Mouse (Mus musculus): ENCODE measurements around the gene Krt78. TPM values are rescaled to one million over a fixed set of nuclear protein-coding genes. Genes with fewer than 3 reads are reported as not detected.
A peak's percentile ranks its signal among the peaks of the same experiment; 100 is the strongest.

The Krt78 gene
- total RNA-seq, 2 experiments from 2014 or later, result not detected

DNA sequence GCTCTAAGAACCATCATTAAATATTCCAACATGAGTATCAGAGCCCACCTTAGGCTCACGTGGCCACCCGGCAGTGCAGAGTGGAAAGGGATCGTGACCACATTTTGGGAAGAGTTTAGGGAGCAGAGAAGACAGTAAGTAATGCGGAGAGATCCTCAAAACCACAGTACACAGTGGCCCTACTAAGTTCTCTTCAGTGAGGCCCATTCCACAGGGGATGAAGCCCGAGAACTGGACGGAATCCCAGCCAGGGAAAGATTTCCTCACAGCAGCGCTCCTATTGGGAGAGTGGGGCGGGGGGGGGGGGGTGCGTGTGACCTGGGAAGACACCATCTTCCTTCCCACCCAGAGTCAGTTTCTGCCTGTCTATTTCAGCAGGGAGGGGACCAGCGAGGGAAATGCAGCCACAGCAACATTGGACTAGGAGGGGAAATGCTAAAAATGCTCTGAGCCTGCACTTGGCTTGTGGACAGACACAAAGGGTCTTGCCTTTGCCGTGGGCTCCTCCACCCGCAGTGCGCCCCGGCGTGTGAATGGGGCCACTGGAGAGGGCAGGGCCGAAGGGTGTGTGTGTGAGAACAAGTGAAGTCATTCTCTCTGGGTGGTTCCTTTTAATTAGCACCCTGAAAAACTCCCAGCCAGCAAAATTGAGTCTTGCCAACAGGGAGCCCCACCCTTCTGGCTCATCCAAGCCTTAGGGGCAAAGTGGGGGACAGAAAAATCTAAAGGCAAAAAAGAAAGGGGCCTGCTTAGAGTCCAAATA is 20.2 kb upstream of the Krt78 start:
- ATAC-seq (replicated peaks; ENCODE audit: low FRiP score, low TSS enrichment, poor library complexity, severe bottlenecking), result no peak

DNA sequence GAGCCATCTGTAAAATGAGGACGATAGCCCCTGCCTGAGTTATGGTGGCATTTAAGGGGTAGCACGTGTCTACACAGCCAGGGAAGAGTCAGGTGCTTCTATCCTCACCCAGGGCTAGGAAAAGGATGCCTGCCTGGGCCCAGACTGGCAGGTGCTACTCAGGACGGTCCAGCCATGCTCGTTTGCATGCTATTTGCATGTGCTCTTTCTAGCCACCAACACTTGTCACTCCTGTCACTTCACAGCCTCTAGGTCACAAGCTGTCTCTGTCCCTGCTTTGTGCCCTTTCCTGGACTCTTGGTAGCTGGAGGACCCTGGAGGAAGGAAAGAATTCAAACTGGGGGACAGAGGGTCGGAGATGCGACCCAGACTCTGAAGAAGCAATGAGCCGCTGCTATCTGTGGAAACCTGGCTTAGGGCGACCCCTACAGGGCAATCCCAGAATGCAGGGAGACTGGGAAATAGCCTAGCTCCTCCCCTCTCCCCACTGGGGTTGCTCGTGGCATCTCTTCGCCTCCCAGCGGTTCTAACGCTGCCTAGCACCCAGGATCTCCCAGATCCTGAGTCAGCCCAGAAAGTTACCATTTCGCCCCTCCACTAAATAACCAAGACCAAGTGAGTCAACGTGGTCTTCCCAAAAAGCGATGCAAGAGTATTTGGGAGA is 19.5 kb upstream of the Krt78 start:
- ATAC-seq (replicated peaks; ENCODE audit: low FRiP score, low TSS enrichment, poor library complexity, severe bottlenecking), result peak; percentile 75

DNA sequence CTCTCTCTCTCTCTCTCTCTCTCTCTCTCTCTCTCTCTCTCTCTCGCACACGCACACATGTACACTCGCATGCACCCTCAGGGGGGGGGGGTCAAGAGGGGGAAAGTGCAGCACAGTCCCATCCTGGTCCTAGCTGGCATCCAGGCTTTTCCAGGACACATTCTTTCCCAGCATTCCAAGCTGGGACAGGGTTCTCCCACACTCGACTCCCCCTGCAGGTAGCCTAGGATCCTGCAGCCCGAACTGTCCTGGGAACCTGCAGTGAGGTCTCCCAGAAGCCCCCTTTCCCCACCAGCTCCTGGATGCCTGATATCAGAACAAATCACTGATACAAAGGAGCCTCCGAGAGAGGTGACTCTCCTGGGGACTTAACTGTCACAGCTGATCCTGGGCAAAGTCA is 16.4 kb upstream of the Krt78 start:
- ATAC-seq (replicated peaks; ENCODE audit: low FRiP score, low TSS enrichment, poor library complexity, severe bottlenecking), result no peak

DNA sequence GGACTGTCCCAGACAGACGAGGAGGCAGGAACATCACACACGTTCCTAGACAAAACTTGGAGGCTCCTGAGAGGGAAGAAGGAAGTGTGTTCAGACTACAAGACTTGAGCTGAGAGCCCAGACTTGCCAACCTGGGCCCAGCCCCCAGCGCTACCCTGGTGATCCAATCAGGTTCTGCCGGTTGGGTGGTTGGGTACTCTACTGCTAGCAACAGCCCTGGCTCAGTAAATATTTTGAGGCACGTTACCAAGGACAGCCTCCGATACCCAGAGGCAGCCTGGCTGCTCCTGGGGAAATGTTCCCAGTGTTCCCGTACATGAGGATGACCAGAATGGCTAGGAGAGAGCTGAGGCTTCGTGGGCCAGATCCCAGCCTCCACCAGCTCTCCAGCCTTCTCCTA is 12.7 kb upstream of the Krt78 start:
- ATAC-seq (replicated peaks; ENCODE audit: low FRiP score, low TSS enrichment, poor library complexity, severe bottlenecking), result no peak

DNA sequence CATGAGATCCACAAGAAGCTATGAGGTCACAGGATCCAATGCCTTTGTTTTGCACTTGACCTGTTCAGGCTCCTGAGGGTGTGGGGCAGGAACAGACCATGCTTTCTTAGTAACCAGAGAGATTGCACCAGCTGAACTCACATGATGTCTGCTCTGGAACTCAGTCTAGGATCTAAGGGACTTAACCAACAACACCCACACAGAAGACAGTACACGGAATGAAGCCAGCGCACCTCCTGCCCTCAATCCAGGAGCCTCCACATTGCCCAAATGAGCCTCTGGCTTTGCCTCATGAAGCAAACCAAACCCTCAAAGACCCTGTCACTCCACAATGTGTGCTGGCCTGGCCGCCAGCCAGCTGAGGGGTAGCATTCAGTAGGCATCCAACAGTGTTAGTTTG is 4.8 kb upstream of the Krt78 start:
- no peak for ATAC-seq (replicated peaks; ENCODE audit: low FRiP score, low TSS enrichment, poor library complexity, severe bottlenecking)

DNA sequence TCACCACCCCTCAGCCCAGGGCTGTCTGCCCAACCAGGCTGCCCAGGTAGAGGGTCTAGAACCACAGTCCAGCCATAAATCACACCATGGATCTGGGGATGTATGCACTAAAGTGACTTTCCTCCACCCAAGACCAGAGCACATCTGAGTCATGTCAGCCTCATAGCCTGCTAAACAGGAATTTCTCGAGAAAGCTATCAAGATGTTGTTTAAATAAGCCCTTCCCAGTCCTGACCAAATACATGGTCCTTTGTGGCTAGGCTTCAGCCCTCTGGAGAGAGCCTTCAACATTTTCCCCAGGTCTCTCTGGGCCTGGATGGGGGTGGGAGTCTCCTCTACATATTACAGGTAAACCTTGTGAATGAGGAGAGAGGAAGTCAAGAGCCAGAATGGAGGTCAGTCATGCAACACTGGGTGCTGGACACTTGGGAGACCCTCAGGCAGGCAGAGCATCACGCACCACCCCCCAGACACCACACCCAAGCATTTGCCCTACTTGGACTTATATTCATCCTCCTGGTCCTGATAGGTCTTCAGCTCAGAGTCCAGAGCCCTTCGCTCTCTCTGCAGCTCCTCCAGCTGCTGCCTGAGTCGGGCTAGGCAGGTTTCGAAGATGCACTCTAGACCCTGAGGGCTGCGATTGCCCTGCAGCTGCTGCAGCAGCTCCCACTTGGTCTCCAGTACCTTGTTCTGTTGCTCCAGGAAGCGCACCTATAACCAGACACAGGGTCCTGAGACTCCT is 1.2 kb downstream of the Krt78 start:
- ATAC-seq (replicated peaks; ENCODE audit: low FRiP score, low TSS enrichment, poor library complexity, severe bottlenecking), result no peak

DNA sequence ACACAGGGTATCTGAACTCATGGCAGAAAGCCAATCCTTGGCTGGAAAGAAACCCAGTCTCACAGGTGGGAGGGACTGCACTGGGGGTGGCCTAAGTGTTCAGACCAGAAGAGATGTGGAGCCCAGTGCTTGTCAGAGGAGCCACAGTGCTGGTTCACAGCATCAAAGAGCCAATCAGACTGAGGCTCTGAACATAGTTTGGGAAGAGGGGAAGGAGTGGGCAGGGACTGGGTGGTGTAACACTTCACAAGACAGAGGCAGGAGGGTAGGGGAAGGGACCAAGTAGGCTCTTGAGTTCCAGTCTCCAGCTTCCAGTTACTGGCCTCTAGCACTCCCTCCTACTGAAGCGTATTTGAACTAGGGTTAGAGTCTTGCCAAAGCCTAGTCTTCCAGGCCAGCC is 8.7 kb downstream of the Krt78 start:
- ATAC-seq (replicated peaks; ENCODE audit: low FRiP score, low TSS enrichment, poor library complexity, severe bottlenecking), result no peak

DNA sequence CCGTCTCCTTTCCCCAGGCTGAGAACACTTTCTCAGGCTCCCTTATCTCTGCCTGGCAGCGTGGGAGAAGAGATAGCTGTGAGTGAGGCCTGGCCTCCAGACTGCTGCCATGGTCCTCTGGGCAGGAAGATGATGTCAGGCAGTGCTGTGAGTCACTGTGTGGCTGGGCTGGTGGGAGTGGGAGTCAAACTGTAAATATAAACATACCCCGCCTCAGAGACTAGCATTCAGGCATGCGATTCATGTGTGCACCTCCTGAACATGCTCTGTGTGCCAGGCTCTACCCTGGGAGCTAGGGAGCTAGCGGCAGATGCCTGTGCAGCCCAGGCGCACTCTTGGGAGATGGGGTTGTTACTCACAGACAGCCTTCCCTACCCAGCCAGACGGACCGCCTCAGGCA is 12.1 kb downstream of the Krt78 start:
- 0 out of 2 replicates have a peak, but pooled peaks have one; percentile 15 for ATAC-seq (replicated peaks; ENCODE audit: low FRiP score, low TSS enrichment, poor library complexity, severe bottlenecking)

DNA sequence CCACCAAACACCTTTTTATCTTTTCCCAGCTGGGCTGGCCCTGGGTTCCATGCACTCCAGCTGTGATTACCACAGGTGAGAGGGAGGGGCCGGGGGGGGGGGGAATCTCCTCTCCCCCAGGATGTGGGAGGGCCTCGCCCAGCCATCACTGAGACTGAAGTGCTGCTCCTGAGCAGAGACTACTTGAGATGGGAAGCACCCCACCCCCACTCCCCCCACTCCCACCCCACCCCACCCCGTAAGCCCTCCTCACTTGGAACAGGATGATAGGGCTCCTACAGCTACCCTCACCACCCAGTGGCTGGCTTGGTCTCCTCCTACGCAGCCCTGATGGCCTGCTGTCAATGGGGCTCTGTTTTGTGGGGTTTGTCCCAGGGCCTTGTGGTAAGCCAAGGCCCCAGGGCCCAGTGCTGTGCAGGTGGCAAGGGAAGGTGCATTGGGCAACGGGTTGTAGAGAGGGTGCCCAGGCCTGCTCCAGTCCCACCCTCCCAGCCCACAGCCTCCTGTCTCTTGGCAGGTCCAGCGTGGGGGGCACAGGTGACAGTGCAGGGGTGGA is 13.7 kb downstream of the Krt78 start, which contains the start of gene Krt79:
Gene Krt79 (minus strand): TSS at position 51 of the 556 bp plus-strand sequence.
- no peak for ATAC-seq (replicated peaks; ENCODE audit: low FRiP score, low TSS enrichment, poor library complexity, severe bottlenecking)

DNA sequence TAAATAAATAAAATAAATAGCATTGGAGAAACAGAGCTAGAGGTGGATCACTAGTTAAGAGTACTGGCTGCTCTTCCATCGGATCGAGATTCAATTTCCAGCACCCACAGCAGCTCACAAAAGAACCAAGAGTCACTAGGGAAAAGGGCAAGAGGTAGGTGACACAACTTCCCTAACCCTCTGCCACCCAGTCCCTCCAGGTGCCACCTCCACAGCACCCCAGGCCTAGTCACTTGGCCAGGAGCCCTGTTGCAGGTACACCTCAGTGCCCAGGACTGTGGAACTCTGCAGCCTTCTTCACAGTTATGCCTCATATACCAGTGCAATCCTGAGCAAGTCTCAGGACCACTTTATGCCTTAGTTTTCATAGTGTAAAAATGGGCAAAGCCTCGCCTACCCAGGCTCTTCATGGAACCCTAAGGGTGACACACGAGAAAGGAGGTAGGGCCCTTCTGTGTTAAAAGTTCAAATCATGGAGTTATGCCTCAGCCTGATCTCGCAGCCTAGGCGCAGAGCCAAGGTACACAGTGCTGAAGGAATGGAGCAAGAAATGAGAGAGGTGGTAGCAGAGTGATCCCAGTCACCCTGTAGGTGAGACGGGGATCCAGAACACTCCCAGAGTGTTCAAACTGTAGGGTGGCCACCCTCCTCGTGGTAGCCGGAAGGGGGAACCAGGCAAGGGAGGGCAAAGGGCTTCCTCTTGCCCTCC is 15.3 kb downstream of the Krt78 start:
- no peak for ATAC-seq (replicated peaks; ENCODE audit: low FRiP score, low TSS enrichment, poor library complexity, severe bottlenecking)

DNA sequence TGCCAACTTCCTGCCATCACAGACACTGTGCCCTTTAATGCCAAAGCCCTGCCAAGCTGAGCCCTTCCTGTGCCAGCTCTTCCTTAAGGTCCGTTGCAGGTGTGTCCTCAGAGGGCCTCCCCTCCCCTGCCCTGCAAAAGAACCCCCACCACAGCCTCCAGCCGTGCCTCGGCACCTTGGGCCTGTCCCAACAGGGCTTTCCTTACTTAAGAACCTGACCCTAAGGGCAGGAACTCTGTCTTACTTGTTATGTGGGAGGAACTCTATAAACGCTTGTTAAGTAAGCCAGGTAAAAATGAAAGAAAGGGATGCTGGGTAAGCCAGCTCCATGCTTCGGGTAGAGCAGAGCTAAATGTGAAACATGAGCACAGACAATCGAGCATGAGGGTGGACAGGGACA is 21.1 kb downstream of the Krt78 start:
- ATAC-seq (replicated peaks; ENCODE audit: low FRiP score, low TSS enrichment, poor library complexity, severe bottlenecking), result no peak

DNA sequence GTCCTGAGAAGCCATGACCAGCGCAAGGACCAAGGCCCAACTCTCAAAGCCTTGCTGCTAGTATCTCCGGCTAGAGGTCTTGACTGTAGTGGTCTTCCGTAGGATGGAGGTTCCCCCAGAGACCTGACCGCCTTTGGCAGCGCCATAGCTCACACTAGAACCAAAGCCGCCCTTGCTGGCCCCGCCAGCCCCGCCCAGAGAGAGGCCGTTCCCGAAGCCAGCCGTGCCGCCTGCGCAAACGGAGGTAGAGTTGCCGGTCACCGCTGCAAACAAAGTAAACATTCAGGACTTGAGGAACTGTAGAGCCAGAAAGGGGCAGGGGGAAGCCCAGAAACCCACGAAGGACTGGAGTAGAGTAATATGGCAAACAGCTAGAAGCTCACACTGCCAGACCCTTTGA is 24.4 kb downstream of the Krt78 start:
- ATAC-seq (replicated peaks; ENCODE audit: low FRiP score, low TSS enrichment, poor library complexity, severe bottlenecking), result no peak

DNA sequence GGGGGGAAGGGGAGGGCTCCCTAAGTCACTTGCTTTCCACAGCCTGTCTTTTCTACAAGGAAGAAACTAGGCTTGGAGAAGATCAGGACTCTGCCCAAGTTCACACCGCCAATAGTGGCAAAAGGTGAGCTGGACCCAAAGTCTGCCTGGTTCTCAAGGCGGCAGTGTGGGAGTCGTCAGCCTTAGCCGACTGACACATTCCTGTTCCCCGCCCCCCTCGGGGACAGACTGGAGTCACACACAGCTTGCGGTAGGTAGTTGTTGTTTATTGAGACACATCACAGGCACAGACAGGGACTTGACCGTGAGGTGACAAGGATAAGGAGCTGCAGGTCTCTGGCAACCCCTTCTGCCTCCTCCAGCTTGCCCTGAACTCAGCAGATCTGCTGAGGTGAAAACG is 25.0 kb downstream of the Krt78 start:
- ATAC-seq (replicated peaks; ENCODE audit: low FRiP score, low TSS enrichment, poor library complexity, severe bottlenecking), result no peak

DNA sequence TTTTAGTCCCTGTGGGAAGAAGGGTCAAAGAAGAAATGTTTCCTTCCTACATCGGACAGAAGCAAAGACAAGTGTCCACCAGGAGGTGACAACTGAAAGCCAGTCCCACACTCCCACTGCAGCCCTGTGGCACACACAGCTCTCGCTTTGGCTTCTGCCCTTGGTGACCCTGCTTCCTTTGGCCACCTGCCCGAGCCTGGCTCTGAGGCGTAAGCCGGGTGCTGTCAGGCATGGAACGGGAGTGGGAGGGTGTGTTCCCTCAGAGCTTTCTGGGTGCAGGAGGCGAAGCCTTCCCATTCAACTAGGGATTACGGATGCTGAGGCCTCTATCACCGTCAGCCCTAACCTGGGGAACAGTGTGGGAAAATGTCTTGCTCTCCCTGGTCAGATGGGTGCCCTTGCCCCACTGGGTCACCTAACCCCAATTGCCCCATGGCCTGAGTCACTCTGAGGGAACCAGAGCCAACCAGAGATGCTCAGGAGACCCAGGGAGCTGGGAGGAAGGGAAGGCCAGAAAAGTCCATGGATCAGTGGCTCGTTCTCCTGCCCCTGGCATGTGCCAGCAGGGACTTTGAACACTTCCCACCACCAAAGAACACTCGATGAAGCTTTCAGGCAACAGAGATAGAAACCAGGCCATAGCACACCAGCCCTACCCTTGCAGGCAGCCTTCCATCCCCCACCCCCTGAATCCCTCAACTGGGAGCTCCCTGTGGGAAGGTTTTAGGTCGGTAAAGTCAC is 26.6 kb downstream of the Krt78 start:
- ATAC-seq (replicated peaks; ENCODE audit: low FRiP score, low TSS enrichment, poor library complexity, severe bottlenecking), result no peak

DNA sequence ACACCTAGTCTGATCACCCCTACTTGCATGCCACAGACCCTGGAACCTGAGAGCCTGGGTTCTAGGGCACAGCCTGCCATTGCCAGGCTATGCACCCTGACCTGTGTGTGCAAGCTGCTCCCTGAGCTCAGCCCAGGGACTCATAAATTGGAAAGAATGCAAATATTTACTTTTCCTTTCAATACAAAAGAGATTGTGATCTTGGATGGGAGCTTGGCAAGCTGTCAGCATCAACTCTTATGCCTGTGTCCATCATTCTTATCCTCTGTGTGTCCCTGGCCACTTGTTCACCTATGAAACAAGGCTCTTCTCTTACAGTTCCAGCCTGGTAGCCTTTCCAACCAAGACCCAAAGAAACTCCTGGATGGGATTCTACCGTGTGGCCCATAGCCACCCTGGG is 29.0 kb downstream of the Krt78 start:
- no peak for ATAC-seq (replicated peaks; ENCODE audit: low FRiP score, low TSS enrichment, poor library complexity, severe bottlenecking)

DNA sequence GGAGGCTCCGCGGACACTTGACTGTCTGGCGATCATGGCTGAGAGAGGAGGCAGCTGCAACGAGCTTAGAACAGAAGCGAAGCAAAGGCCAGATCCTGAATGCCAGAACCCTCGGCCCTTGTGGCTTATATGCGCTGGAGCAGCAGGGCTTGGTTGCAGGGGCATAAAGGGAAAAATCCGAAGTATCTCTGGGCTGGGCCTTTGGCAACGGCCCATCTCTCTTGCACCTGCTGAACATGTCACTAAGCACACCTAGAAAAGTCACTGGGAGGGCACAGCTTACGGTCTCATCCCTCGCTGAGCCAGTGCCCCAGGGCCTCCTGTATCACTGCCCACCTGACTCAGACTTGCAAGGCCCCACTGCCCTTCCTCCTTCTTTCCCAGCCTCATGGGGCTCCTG is 29.5 kb downstream of the Krt78 start, which contains the start of gene Krt4:
Gene Krt4 (minus strand): TSS at position 101 of the 400 bp plus-strand sequence.
- ATAC-seq (replicated peaks; ENCODE audit: low FRiP score, low TSS enrichment, poor library complexity, severe bottlenecking), result no peak

DNA sequence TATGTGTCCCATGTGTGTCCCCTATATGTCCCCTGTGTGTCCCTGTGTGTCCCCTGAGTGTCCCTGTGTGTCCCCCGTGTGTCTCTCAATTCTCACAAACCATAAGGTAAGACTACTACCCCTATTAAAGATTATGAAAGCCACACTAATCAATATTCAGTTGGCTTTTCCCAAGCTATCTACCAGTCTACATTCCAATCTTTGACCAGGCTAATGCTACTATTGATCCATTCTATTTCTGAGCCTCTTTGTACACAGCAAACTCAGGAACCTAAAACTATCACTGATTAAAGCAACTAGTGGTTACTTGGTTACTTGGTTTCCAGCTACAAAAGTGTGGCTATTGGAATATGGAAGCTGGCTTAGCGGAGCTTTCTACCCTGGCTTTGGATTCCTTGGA is 31.8 kb downstream of the Krt78 start:
- ATAC-seq (replicated peaks; ENCODE audit: low FRiP score, low TSS enrichment, poor library complexity, severe bottlenecking), result no peak

DNA sequence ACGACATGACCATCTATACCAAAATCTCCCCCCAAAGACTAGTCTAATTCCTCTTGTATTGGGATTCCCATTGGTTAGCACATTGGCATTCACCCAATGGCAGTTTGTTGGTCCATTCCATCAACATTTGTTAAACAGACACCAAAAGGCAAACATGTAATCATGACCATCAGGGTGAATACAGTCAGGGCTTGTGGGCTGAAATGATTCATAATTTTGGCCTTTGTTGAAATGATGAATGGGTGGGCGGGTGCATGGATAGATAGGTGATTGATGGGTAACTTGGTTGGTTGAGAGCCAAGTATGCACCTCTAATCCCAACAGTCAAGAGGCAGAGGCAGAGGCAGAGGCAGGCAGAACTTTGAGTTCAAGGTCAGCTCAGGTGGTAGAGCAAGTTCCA is 38.0 kb downstream of the Krt78 start:
- no peak for ATAC-seq (replicated peaks; ENCODE audit: low FRiP score, low TSS enrichment, poor library complexity, severe bottlenecking)

DNA sequence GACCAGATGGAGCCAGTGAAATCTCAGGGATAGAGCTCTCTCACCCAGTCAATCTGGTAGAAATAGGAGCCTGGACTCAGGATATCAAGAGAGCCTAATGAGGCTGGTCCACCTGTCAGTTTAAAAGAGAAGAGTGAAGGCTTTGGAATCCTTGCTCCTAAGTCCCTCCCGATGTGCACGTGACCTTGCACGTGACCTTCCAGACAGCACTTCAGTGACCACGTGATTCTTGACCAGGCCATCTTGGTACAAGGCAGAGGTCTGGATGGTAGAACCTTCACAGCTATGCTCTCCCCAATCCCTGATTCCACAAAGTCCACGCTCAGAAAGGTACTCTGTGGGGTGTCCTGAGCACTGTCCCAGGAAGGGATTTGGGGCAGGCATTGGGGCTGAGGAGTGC is 49.2 kb downstream of the Krt78 start:
- ATAC-seq (replicated peaks; ENCODE audit: low FRiP score, low TSS enrichment, poor library complexity, severe bottlenecking), result no peak
